In genomic region chr3:90490696-90491256, GRCm38 (mm10) we compare ENCODE assay signal across 8 mouse cellular contexts. TPM values are rescaled to one million over a fixed set of nuclear protein-coding genes. Genes with fewer than 3 reads are reported as not detected.
A peak's percentile ranks its signal among the peaks of the same experiment; 100 is the strongest.
DNase-seq lines count a peak whose midpoint lies in the region; ATAC-seq and TF ChIP-seq lines count a peak whose summit lies in the region.

TSS of gene Snapin (minus strand) at chr3:90491033.

- peak within 1 kb of the TSS; percentile 70 to 79 for H3K4me3 ChIP-seq in MEL (ENCODE audit: control insufficient read depth in 1 of 2, insufficient read depth in 1 of 2, low read depth in 2 of 2, low read length in 2 of 2)
- peak within 1 kb of the TSS; percentile 93 for H3K4me3 ChIP-seq in cerebellum, adult 2 months (replicated peaks; ENCODE audit: insufficient read depth, low read depth, low read length)
- H3K4me3 ChIP-seq in lung, embryonic 16.5 days (ENCODE audit: low read length) = peak within 1 kb of the TSS; percentile 80

- peak within 1 kb of the TSS; percentile 62 for H3K4me2 ChIP-seq in lung, embryonic 16.5 days (ENCODE audit: low read depth, low read length)

- H3K27ac ChIP-seq in MEL (ENCODE audit: control insufficient read depth, low read depth, low read length) = peak within 1 kb of the TSS; percentile 78
- H3K27ac ChIP-seq in cerebellum, adult 2 months (ENCODE audit: insufficient read depth, low read length) = peak within 1 kb of the TSS; percentile 62
- H3K27ac ChIP-seq in lung, embryonic 16.5 days (ENCODE audit: low read length) = peak within 1 kb of the TSS; percentile 86

- peak; percentile 99 for DNase-seq in MEL (ENCODE audit: low read depth, low spot score)
- peak; percentile 93 to 95 for DNase-seq in cerebellum, adult 2 months
- peak; percentile 96 for DNase-seq in forelimb bud, embryonic 11.5 days (ENCODE audit: low read depth, low spot score)
- peak; percentile 90 for DNase-seq in layer of hippocampus, adult 9-10 months (ENCODE audit: low spot score)
- DNase-seq in ovary, postnatal 10 days (ENCODE audit: low spot score) = peak; percentile 88
- peak; percentile 92 to 94 for DNase-seq in thymus, postnatal 10 days (ENCODE audit: low spot score in 2 of 2)

- H3K9ac ChIP-seq in MEL (ENCODE audit: control insufficient read depth, low read depth, low read length, poor library complexity, severe bottlenecking) = peak within 1 kb of the TSS; percentile 87
- peak within 1 kb of the TSS; percentile 86 for H3K9ac ChIP-seq in lung, embryonic 16.5 days (ENCODE audit: low read length)

- H3K27me3 ChIP-seq in MEL (ENCODE audit: control insufficient read depth in 1 of 2, insufficient read depth in 2 of 2, low read length in 2 of 2) = no peaks in the 10 kb centered on the region
- no peaks in the 10 kb centered on the region for H3K27me3 ChIP-seq in cerebellum, adult 2 months (ENCODE audit: control insufficient read depth, insufficient read depth, low read length)
- H3K27me3 ChIP-seq in lung, embryonic 16.5 days (ENCODE audit: control insufficient read depth, insufficient read depth, low read depth, low read length) = no peaks in the 10 kb centered on the region

- peak; percentile 94 to 97 for TF ChIP-seq POLR2A in MEL (IDR thresholded peaks at IDR 0.05; ENCODE audit: control insufficient read depth in 1 of 2, insufficient read depth in 1 of 2, low read depth in 1 of 2, low read length in 2 of 2, poor library complexity in 1 of 2)
- peak; percentile 83 for TF ChIP-seq POLR2A in cerebellum, adult 2 months (IDR thresholded peaks at IDR 0.05; ENCODE audit: borderline replicate concordance, insufficient read depth, low read length)

- H3K4me1 ChIP-seq in MEL (ENCODE audit: control insufficient read depth in 1 of 2, insufficient read depth in 2 of 2, low read length in 2 of 2) = peaks cover 3 to 11% of the 10 kb centered on the region in 2 experiments; a peak in 2 of 4 replicates
- H3K4me1 ChIP-seq in cerebellum, adult 2 months (ENCODE audit: control insufficient read depth, insufficient read depth, low read length) = peaks cover 5% of the 10 kb centered on the region; the same call in 1 of the 2 replicates
- peaks cover 10% of the 10 kb centered on the region for H3K4me1 ChIP-seq in lung, embryonic 16.5 days (replicated peaks; ENCODE audit: control insufficient read depth, insufficient read depth, low read length)

- WGBS in cerebellum, adult 2 months = under 1% methylated on average over 37 of the region's 37 CpGs
- under 1% methylated on average over 37 of the region's 37 CpGs for WGBS in lung, embryonic 16.5 days

- no peak for TF ChIP-seq EP300 in MEL (IDR thresholded peaks at IDR 0.05; ENCODE audit: low read depth in 1 of 2, low read length in 2 of 2)

- no peaks in the 10 kb centered on the region for H3K9me3 ChIP-seq in MEL (replicated peaks; ENCODE audit: insufficient read depth, low read length)
- H3K9me3 ChIP-seq in lung, embryonic 16.5 days (ENCODE audit: control insufficient read depth, low read length) = no peaks in the 10 kb centered on the region

- ATAC-seq in hematopoietic stem cell, adult 5-6 weeks (replicated peaks in 1 of 2; ENCODE audit: insufficient read depth in 1 of 2, low FRiP score in 2 of 2, low TSS enrichment in 1 of 2, low read depth in 1 of 2, poor library complexity in 2 of 2, severe bottlenecking in 2 of 2) = peak; percentile 98 to 99
- peak; percentile 99 for ATAC-seq in lung, embryonic 16.5 days (ENCODE audit: low read depth)

- TF ChIP-seq CTCF in MEL (IDR thresholded peaks at IDR 0.05 in 2 of 3, conservative IDR thresholded peaks at IDR 0.05 in 1 of 3; ENCODE audit: control insufficient read depth in 1 of 3, insufficient read depth in 1 of 3, low read depth in 2 of 3, low read length in 3 of 3, poor library complexity in 1 of 3, severe bottlenecking in 1 of 3) = peak; percentile 37 to 82 (median 81); a peak in 5 of 6 replicates
- TF ChIP-seq CTCF in cerebellum, adult 2 months (IDR thresholded peaks at IDR 0.05; ENCODE audit: borderline replicate concordance, insufficient read depth, low read depth, low read length) = peak; percentile 81

- H3K36me3 ChIP-seq in MEL (ENCODE audit: control insufficient read depth in 1 of 2, insufficient read depth in 2 of 2, low read length in 2 of 2) = peaks cover 11 to 12% of the 10 kb centered on the region in 2 experiments
- peaks cover 26% of the 10 kb centered on the region for H3K36me3 ChIP-seq in lung, embryonic 16.5 days (ENCODE audit: control insufficient read depth, insufficient read depth, low read length)

- peaks cover 4% of the 10 kb centered on the region for H3K79me2 ChIP-seq in MEL (ENCODE audit: control insufficient read depth, insufficient read depth, low read length, poor library complexity)

- TF ChIP-seq RAD21 in MEL (IDR thresholded peaks at IDR 0.05; ENCODE audit: low read depth, low read length) = no peak

TF ChIP-seq in MEL, 35 proteins besides CTCF, POLR2A, EP300 and RAD21:
- TF ChIP-seq GATA1 (IDR thresholded peaks at IDR 0.05; ENCODE audit: low read depth, low read length) (no peak), TCF12 (IDR thresholded peaks at IDR 0.05; ENCODE audit: low read depth, low read length) (peak; percentile 56; the same call in 1 of the 2 replicates), SMC3 (IDR thresholded peaks at IDR 0.05; ENCODE audit: low read depth, low read length) (peak; percentile 17; the same call in 1 of the 2 replicates), MYC (IDR thresholded peaks at IDR 0.05; ENCODE audit: low read depth, low read length) (peak; percentile 93; the same call in 1 of the 2 replicates), UBTF (IDR thresholded peaks at IDR 0.05; ENCODE audit: borderline replicate concordance, insufficient read depth, low read depth, low read length) (no peak), NELFE (IDR thresholded peaks at IDR 0.05; ENCODE audit: low read depth, low read length) (peak; percentile 99), ZC3H11A (IDR thresholded peaks at IDR 0.05; ENCODE audit: low read depth, low read length) (no peak), RCOR1 (IDR thresholded peaks at IDR 0.05; ENCODE audit: low read depth, low read length) (peak; percentile 40), BHLHE40 (IDR thresholded peaks at IDR 0.05; ENCODE audit: borderline replicate concordance, low read depth, low read length) (peak; percentile 93), ZKSCAN1 (IDR thresholded peaks at IDR 0.05; ENCODE audit: low read depth, low read length) (no peak), GABPA (IDR thresholded peaks at IDR 0.05; ENCODE audit: low read depth, low read length) (no peak), KAT2A (conservative IDR thresholded peaks at IDR 0.05; ENCODE audit: low read depth, low read length) (peak; percentile 86), ZMIZ1 (IDR thresholded peaks at IDR 0.05; ENCODE audit: low read depth, low read length) (peak; percentile 90), HCFC1 (IDR thresholded peaks at IDR 0.05; ENCODE audit: low read depth, low read length) (peak; percentile 95), NRF1 (IDR thresholded peaks at IDR 0.05; ENCODE audit: insufficient read depth, low read depth, low read length, poor library complexity, severe bottlenecking) (no peak), MYB (IDR thresholded peaks at IDR 0.05; ENCODE audit: low read depth, low read length) (no peak), E2F4 (IDR thresholded peaks at IDR 0.05; ENCODE audit: borderline replicate concordance, low read depth, low read length) (no peak), TAL1 (IDR thresholded peaks at IDR 0.05; ENCODE audit: low read length) (no peak), USF2 (IDR thresholded peaks at IDR 0.05; ENCODE audit: borderline replicate concordance in 1 of 2, insufficient read depth in 1 of 2, low read depth in 1 of 2, low read length in 2 of 2) (no peak), MAFK (IDR thresholded peaks at IDR 0.05; ENCODE audit: borderline replicate concordance, low read depth, low read length) (no peak), ZNF384 (IDR thresholded peaks at IDR 0.05; ENCODE audit: low read depth, low read length) (no peak), TBP (IDR thresholded peaks at IDR 0.05; ENCODE audit: low read depth, low read length) (peak; percentile 69), MXI1 (IDR thresholded peaks at IDR 0.05; ENCODE audit: low read depth, low read length) (peak; percentile 81), MAX (IDR thresholded peaks at IDR 0.05; ENCODE audit: low read length) (peak; percentile 63; the same call in 1 of the 2 replicates), CHD1 (IDR thresholded peaks at IDR 0.05; ENCODE audit: low read depth, low read length) (no peak), SIN3A (IDR thresholded peaks at IDR 0.05; ENCODE audit: low read length) (peak; percentile 91), USF1 (IDR thresholded peaks at IDR 0.05; ENCODE audit: low read depth, low read length) (peak; percentile 58; the same call in 1 of the 2 replicates), MEF2A (IDR thresholded peaks at IDR 0.05; ENCODE audit: extremely low read depth, insufficient replicate concordance, low read depth, low read length, poor library complexity, severe bottlenecking) (no peak), POLR2AphosphoS2 (IDR thresholded peaks at IDR 0.05; ENCODE audit: low read length) (peak; percentile 96), ELF1 (IDR thresholded peaks at IDR 0.05; ENCODE audit: low read depth, low read length) (peak; percentile 53), JUND (IDR thresholded peaks at IDR 0.05; ENCODE audit: low read depth, low read length) (no peak), ETS1 (IDR thresholded peaks at IDR 0.05; ENCODE audit: low read depth, low read length) (peak; percentile 26; the same call in 1 of the 2 replicates), POLR2AphosphoS5 (IDR thresholded peaks at IDR 0.05; ENCODE audit: borderline replicate concordance, low read depth, low read length) (no peak), MAZ (IDR thresholded peaks at IDR 0.05; ENCODE audit: low read depth, low read length) (0 out of 2 replicates have a peak, but pooled peaks have one; percentile 17), CHD2 (IDR thresholded peaks at IDR 0.05; ENCODE audit: low read length) (peak; percentile 93)
TF ChIP-seq in MEL: peak in this region for 19.

RNA-seq across cellular contexts. Expression of gene Snapin, which starts in this region (rescaled TPM):
- total RNA-seq in MEL (2012; rRNA removed) = 24.5 and 25.2 TPM in 2 replicates
- polyA plus RNA-seq in MEL (2012; ENCODE audit: insufficient read depth in 1 of 2, insufficient read length in 2 of 2, low read depth in 1 of 2, low replicate concordance in 2 of 2, missing spikeins in 1 of 2) = 10 to 100 TPM in 1 of 2 experiments, not detected in 1; 46.8 TPM
- polyA plus RNA-seq in cerebellum, adult 2 months (2012; rRNA removed) = 77.6 and 82.4 TPM in 2 replicates
- 52.2 and 60.1 TPM in 2 replicates for total RNA-seq in hematopoietic stem cell, adult 5-6 weeks (2017)
- polyA plus RNA-seq in lung, embryonic 16.5 days (2015; fragmentation: Nextera tagmentation; extraction: Ambion mirVana) = 86.4 and 88.5 TPM in 2 replicates

Comparison
In these comparisons a context has a peak if more than half of its experiments do, and no peak if none do; other contexts are left out.
1. Peak in every context shown above with its lines: DNase-seq, ATAC-seq, H3K4me3 ChIP-seq and H3K27ac ChIP-seq.